Comparison of ENCODE assay signal across 25 mouse cellular contexts in the genomic region with DNA sequence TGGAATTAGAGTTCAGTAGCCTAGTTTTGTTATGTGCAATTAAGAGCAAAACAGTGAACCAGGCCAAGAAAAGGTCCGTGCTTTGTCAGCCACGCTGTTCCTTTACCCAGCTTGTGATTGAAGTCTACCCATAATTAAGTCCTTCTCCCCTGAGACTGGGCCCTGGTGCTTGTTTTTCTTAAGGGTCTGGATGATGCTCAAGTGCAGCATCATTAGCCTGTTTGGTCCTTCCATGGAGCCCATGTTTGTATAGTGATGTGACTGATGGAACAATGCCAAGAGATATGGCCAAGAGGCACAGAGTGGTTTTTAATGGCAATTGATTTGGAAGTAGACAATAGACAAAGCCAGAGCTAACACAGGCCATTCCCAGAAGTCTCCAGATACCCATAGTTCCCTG. TPM values are rescaled to one million over a fixed set of nuclear protein-coding genes. Genes with fewer than 3 reads are reported as not detected.
"Had no signal": no experiment of that assay in that cellular context is flagged by ENCODE, and none has a peak within 500 bp of the region (broad histone marks: within the 10 kb centered on the region; RNA-seq: fewer than 3 reads in every experiment).

No protein-coding gene starts in this region.

- H3K27ac ChIP-seq: kidney, postnatal 0 days; layer of hippocampus, adult 2 months; left cerebral cortex, adult 2 months; limb, embryonic 12.5 days; limb, embryonic 15.5 days; liver, embryonic 14.5 days; macrophage; midbrain, embryonic 12.5 days; stomach, postnatal 0 days had no signal

- H3K4me3 ChIP-seq: layer of hippocampus, adult 2 months; left cerebral cortex, adult 2 months; limb, embryonic 12.5 days; limb, embryonic 15.5 days; midbrain, embryonic 12.5 days had no signal

- H3K9ac ChIP-seq: limb, embryonic 12.5 days; limb, embryonic 15.5 days; liver, embryonic 14.5 days; liver, postnatal 0 days; lung, embryonic 14.5 days; midbrain, embryonic 12.5 days had no signal

- DNase-seq: kidney, adult 2 months; kidney, postnatal 25 days; layer of hippocampus, adult 9-11 months; layer of hippocampus, postnatal 36 days; left cerebral cortex, postnatal 4 days; liver, postnatal 0 days; lung, embryonic 14.5 days; right cerebral cortex, adult 18-20 months; right cerebral cortex, postnatal 14 days; right cerebral cortex, postnatal 4 days; thymus, adult 2 months; thymus, postnatal 14 days; thymus, postnatal 4 days had no signal

- H3K4me2 ChIP-seq: limb, embryonic 12.5 days; limb, embryonic 15.5 days; liver, embryonic 11.5 days; lung, embryonic 14.5 days; midbrain, embryonic 12.5 days had no signal

- H3K27me3 ChIP-seq: limb, embryonic 12.5 days; limb, embryonic 15.5 days; midbrain, embryonic 12.5 days had no signal

- H3K36me3 ChIP-seq: limb, embryonic 12.5 days; limb, embryonic 15.5 days; midbrain, embryonic 12.5 days had no signal

- H3K9me3 ChIP-seq: limb, embryonic 12.5 days; limb, embryonic 15.5 days; midbrain, embryonic 12.5 days had no signal

- H3K4me1 ChIP-seq: limb, embryonic 12.5 days; limb, embryonic 15.5 days; midbrain, embryonic 12.5 days had no signal

- ATAC-seq: liver, postnatal 0 days; lung, postnatal 0 days had no signal

RNA-seq across cellular contexts. Expression of gene Epb41l3, which starts 36.7 kb away (rescaled TPM):
- total RNA-seq: neutrophil, adult 5-6 weeks had no signal
